Mouse (Mus musculus) hindbrain, embryonic 14.5 days (tissue): ENCODE measurements around the gene Htra1. TPM values are rescaled to one million over a fixed set of nuclear protein-coding genes. Genes with fewer than 3 reads are reported as not detected.

Experiments used
- ATAC-seq: fragments of 200-750 bp; cut with Nextera tagmentation; 2 replicates; pipeline ENCODE4 v1.8.0; 2017; ENCODE audit warnings: moderate number of reproducible peaks, mild to moderate bottlenecking, moderate TSS enrichment, moderate library complexity; ENCODE audit not compliant: low FRiP score
- DNase-seq: peaks from one replicate; pipeline ENCODE4 v3.0.0-alpha.2; 2015; ENCODE audit warnings: low spot score
- H3K27ac ChIP-seq: fragments of 300-500 bp; sonication (generic); 2 replicates; pipeline ENCODE4 v1.5.1; 2014; ENCODE audit warnings: mild to moderate bottlenecking, moderate library complexity
- H3K27me3 ChIP-seq: fragments of 300-500 bp; sonication (generic); 2 replicates; pipeline ENCODE4 v1.6.1; 2014; ENCODE audit warnings: mild to moderate bottlenecking, low read length, mixed read lengths; ENCODE audit not compliant: control insufficient read depth, insufficient read depth
- H3K36me3 ChIP-seq: fragments of 300-500 bp; sonication (generic); replicated peaks from 2 replicates; pipeline ENCODE4 v1.6.1; 2014; ENCODE audit not compliant: control insufficient read depth, insufficient read depth
- H3K4me1 ChIP-seq: fragments of 300-500 bp; sonication (generic); replicated peaks from 2 replicates; pipeline ENCODE4 v1.6.1; 2014; ENCODE audit warnings: antibody characterized with exemption, low read length, mixed read lengths; ENCODE audit not compliant: control insufficient read depth, insufficient read depth
- H3K4me2 ChIP-seq: fragments of 300-500 bp; sonication (generic); replicated peaks from 2 replicates; pipeline ENCODE4 v1.6.1; 2014; ENCODE audit warnings: mild to moderate bottlenecking, moderate library complexity
- H3K4me3 ChIP-seq: fragments of 300-500 bp; sonication (generic); replicated peaks from 2 replicates; pipeline ENCODE4 v1.5.1; 2014; ENCODE audit warnings: mild to moderate bottlenecking, low read length
- H3K9ac ChIP-seq: fragments of 300-500 bp; sonication (generic); 2 replicates; pipeline ENCODE4 v1.6.1; 2014
- H3K9me3 ChIP-seq: fragments of 300-500 bp; sonication (generic); 2 replicates; pipeline ENCODE4 v1.6.1; 2016; ENCODE audit warnings: low read length; ENCODE audit not compliant: control insufficient read depth
- WGBS: fragments of 180-500 bp; shearing (Covaris S2); extraction: QIAGEN DNeasy Blood & Tissue Kit; methylation state at CpG from one replicate; pipeline ENCODE4 v1.1.7; 2014; 5-methylcytosine and 5-hydroxymethylcytosine counted together
- polyA plus RNA-seq: library from polyadenylated mRNA; unstranded; fragments of >200 nt; fragmentation: Nextera tagmentation; extraction: Ambion mirVana; gene quantifications from 2 replicates; pipeline ENCODE4 v1.2.1, GENCODE M21; 2014

Htra1 gene
- polyA plus RNA-seq, 1 experiment from 2014 or later, result 22.9 TPM

- 39% methylated on average over 4 of the region's 4 CpGs for WGBS
- Histone ChIP-seq H3K27ac (no peak overlapping the region), H3K36me3 (no peaks in the 10 kb centered on the region), H3K27me3 (no peaks in the 10 kb centered on the region), H3K4me1 (peaks cover 8% of the 10 kb centered on the region), H3K4me2 (no peak overlapping the region), H3K9ac (no peak overlapping the region), H3K4me3 (no peak overlapping the region), H3K9me3 (no peaks in the 10 kb centered on the region)
- no peak for DNase-seq
- no peak for ATAC-seq
Observed at GRCm38 (mm10) chr7:130982371-130982770, 46.5 kb downstream of the Htra1 start.

- 70% methylated on average over 3 of the region's 3 CpGs for WGBS
- DNase-seq (no peak), ATAC-seq (no peak)
- no peaks in the 10 kb centered on the region for H3K27me3 ChIP-seq
- H3K4me1 ChIP-seq, result peaks cover 3% of the 10 kb centered on the region
- no peak overlapping the region for H3K9ac ChIP-seq
- H3K36me3 ChIP-seq, result no peaks in the 10 kb centered on the region
- no peak overlapping the region for H3K4me2 ChIP-seq
- H3K9me3 ChIP-seq, result no peaks in the 10 kb centered on the region
- H3K27ac ChIP-seq, result no peak overlapping the region
- H3K4me3 ChIP-seq, result no peak overlapping the region
Observed at GRCm38 (mm10) chr7:130982881-130983280, 47.0 kb downstream of the Htra1 start.

GRCm38 (mm10) chr7:130984294-130984693 lies 48.4 kb downstream of the Htra1 start:
- H3K4me1 ChIP-seq, result no peaks in the 10 kb centered on the region
- H3K27ac ChIP-seq, result no peak overlapping the region
- WGBS, result 86% methylated on average over 7 of the region's 7 CpGs
- H3K9me3 ChIP-seq, result no peaks in the 10 kb centered on the region
- no peak overlapping the region for H3K4me3 ChIP-seq
- no peaks in the 10 kb centered on the region for H3K27me3 ChIP-seq
- DNase-seq (no peak), ATAC-seq (no peak)
- no peak overlapping the region for H3K9ac ChIP-seq
- H3K36me3 ChIP-seq, result no peaks in the 10 kb centered on the region
- no peak overlapping the region for H3K4me2 ChIP-seq

GRCm38 (mm10) chr7:130985193-130985592 lies 49.3 kb downstream of the Htra1 start:
- no peak for ATAC-seq
- no peak for DNase-seq
- no peak overlapping the region for H3K4me2 ChIP-seq
- H3K9me3 ChIP-seq, result no peaks in the 10 kb centered on the region
- H3K9ac ChIP-seq, result no peak overlapping the region
- no peak overlapping the region for H3K4me3 ChIP-seq
- H3K27ac ChIP-seq, result no peak overlapping the region
- H3K36me3 ChIP-seq, result no peaks in the 10 kb centered on the region
- no peaks in the 10 kb centered on the region for H3K4me1 ChIP-seq
- 88% methylated on average over 12 of the region's 12 CpGs for WGBS
- H3K27me3 ChIP-seq, result no peaks in the 10 kb centered on the region

GRCm38 (mm10) chr7:130985716-130986115 lies 49.8 kb downstream of the Htra1 start:
- H3K36me3 ChIP-seq, result no peaks in the 10 kb centered on the region
- no peak overlapping the region for H3K4me2 ChIP-seq
- H3K27me3 ChIP-seq, result no peaks in the 10 kb centered on the region
- no peak overlapping the region for H3K9ac ChIP-seq
- no peaks in the 10 kb centered on the region for H3K9me3 ChIP-seq
- ATAC-seq, result no peak
- H3K4me1 ChIP-seq, result no peaks in the 10 kb centered on the region
- H3K27ac ChIP-seq, result no peak overlapping the region
- no peak overlapping the region for H3K4me3 ChIP-seq
- no peak for DNase-seq
- 94% methylated on average over 3 of the region's 3 CpGs for WGBS

GRCm38 (mm10) chr7:130988146-130988545 lies 52.2 kb downstream of the Htra1 start:
- WGBS, result 81% methylated on average over 5 of the region's 5 CpGs
- H3K9ac ChIP-seq, result no peak overlapping the region
- H3K4me1 ChIP-seq, result no peaks in the 10 kb centered on the region
- no peak overlapping the region for H3K4me3 ChIP-seq
- ATAC-seq (no peak), DNase-seq (no peak)
- no peaks in the 10 kb centered on the region for H3K27me3 ChIP-seq
- H3K36me3 ChIP-seq, result no peaks in the 10 kb centered on the region
- H3K4me2 ChIP-seq, result no peak overlapping the region
- no peak overlapping the region for H3K27ac ChIP-seq
- H3K9me3 ChIP-seq, result no peaks in the 10 kb centered on the region

- ATAC-seq (no peak), DNase-seq (no peak)
- Histone ChIP-seq H3K9ac (no peak overlapping the region), H3K36me3 (no peaks in the 10 kb centered on the region), H3K4me1 (no peaks in the 10 kb centered on the region), H3K27ac (no peak overlapping the region), H3K27me3 (no peaks in the 10 kb centered on the region), H3K9me3 (no peaks in the 10 kb centered on the region), H3K4me2 (no peak overlapping the region), H3K4me3 (no peak overlapping the region)
- 54% methylated on average over 3 of the region's 3 CpGs for WGBS
Observed at GRCm38 (mm10) chr7:130989371-130989770, 53.5 kb downstream of the Htra1 start.

GRCm38 (mm10) chr7:130991174-130991789 lies 55.4 kb downstream of the Htra1 start:
- no peak overlapping the region for H3K4me2 ChIP-seq
- no peaks in the 10 kb centered on the region for H3K27me3 ChIP-seq
- H3K4me3 ChIP-seq, result no peak overlapping the region
- no peaks in the 10 kb centered on the region for H3K36me3 ChIP-seq
- DNase-seq (no peak), ATAC-seq (no peak)
- H3K4me1 ChIP-seq, result no peaks in the 10 kb centered on the region
- no peaks in the 10 kb centered on the region for H3K9me3 ChIP-seq
- 91% methylated on average over 13 of the region's 13 CpGs for WGBS
- H3K27ac ChIP-seq, result no peak overlapping the region
- no peak overlapping the region for H3K9ac ChIP-seq

GRCm38 (mm10) chr7:130993907-130994306 lies 58.0 kb downstream of the Htra1 start:
- DNase-seq (peak; percentile 53), ATAC-seq (no peak)
- Histone ChIP-seq H3K27me3 (no peaks in the 10 kb centered on the region), H3K9ac (no peak overlapping the region), H3K27ac (no peak overlapping the region), H3K4me3 (no peak overlapping the region), H3K36me3 (no peaks in the 10 kb centered on the region), H3K4me2 (no peak overlapping the region), H3K4me1 (no peaks in the 10 kb centered on the region), H3K9me3 (no peaks in the 10 kb centered on the region)
- WGBS, result 56% methylated on average over 8 of the region's 8 CpGs
